Mouse (Mus musculus) spleen, postnatal 10 days (tissue): ENCODE measurements at regions not wholly inside any gene's neighbourhood (a gene's known extent, or its start where the extent isn't known, plus 50 kb on each side); places are given as distances from the start of the nearest gene placed in this dataset.

Source experiments
- DNase-seq, 2 experiments: peaks; one replicate each; pipeline ENCODE4 v3.0.0; 2021 to 2022; ENCODE audit warnings: low spot score in 2 of 2

DNA sequence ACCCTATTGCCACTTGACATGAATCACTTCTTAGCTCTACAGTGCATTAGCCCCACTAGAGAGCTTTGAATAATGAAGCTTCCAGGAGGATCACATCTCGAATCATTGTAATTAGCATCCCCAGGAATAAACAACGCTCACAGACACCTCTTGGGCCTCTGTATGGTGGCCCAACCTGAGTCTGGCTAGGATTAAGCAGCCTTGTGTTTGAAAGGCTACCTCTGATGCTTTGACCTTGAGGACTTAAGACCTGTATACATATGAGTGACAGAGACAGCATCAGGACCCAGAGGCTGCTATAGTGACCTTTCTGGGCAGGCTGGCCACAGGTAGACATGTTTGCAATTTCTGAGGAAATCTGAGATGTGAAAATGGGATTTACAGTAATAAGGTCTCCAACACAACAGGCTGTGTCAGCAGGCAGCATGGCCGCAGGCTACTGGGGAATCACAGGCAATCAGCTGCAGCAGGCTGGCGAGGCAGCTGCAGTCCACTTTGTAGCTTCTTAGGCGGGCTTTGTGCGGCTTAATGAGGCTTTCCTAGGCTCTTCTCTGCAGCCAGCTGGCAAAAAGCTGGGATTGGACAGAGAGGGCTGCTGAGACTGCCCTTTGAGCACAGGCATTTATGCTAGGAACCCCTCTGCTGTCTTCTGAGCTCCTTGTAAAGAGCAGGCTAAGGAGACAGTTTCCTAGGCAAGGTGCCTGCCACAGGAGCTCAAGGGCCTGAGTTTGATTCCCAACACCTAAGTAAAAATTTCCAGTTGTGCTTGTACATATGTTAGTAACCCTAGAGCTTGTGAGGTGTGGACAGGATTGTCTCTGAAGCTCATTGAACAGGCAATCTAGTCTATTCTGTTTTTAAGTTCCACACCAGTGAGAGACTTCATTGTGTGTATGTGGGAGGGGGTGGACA is 768.1 kb upstream of the Auts2 start:
- DNase-seq, result no peak

DNA sequence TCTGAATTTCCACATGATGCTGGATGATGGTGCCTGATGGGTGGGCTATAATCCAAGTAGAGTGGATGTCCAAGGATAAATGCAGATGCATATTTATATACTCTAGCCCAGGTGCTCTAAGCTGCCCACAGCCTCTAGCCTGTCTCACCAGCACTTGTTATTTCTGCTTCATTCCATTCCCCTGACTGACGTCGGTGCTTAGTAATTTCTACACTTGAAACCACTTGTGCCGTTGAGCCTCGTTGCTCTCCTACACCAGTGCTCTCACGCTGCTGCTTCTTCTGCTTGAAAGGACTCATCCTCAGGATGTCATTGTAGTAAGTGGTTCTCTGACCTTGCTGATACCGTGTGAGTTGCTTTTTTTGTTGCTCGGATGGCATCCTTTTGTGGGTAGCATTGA is 724.7 kb upstream of the Auts2 start:
- no peak for DNase-seq

DNA sequence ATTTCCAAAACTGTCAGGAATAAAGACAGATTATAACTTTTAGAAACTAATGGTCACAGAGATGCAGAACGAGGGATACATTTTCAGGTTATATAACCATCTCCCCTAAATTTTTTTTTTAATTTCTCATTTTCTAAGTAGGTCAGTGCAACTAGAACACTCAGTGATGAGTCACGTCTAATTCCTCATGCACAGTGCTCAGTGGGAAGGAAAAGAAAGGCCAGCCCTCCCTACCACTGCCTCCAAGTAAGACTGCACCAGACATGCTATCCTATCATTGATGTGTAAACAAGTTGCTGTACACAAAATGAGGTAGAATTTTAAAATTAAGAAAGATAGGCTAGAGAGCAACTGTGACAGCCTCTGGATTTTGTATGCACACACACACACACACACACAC is 724.2 kb upstream of the Auts2 start:
- DNase-seq, result no peak

DNA sequence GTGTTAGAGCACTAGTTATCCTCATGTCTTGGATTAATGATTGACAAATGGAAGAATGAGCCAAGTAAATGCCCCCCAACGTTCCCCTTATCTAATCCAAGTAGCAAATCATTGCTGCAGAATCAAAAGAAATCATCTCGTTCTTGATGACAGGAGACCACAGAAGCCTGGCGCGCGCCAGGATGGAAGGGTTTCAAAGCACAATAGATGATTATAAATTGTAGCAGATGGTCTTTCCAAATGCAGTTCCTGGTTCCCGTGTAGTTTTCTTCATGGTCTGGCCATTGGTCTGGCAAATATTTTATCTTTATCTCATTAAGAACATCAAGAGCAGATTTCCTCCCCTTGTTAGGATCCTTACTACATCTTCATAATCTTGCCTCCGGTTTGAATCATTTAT is 721.8 kb upstream of the Auts2 start:
- DNase-seq, result no peak

DNA sequence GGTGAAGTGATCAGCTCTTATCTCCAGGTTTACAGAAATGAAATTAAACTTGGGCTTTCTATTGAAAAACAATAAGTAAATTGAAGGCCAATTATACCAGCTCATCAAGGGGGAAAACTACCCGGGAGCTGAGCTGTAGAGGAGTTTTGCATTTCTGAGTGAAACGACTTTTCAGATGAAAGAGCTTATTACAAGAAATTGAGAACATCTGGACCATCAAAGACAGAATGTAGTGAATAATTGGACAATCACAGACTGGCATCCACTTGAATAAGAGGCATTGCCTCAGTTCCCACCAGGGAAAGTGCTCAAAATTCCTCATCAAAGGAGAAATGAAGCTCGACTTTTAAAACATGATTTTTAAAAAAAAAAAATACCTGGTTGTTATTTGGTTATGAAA is 675.7 kb upstream of the Auts2 start:
- DNase-seq, result no peak

DNA sequence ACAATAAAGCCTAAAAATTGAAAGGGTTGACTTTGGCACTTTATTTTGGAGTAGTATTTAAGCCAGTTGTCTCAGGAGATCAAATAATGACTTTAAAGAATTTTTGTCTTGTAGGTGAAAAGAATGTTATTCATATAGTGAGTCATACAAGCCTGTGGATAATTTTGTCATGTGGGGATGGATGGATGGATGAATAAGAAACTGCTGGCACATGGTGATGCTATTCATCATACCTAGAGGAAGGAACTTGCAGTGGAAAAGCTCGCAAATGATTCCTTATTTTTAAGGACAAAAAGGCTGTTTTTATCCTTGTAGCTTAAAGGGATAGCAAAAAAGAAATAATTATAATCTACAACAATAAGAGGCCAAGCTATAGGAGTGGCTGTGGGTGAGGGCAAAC is 655.4 kb upstream of the Auts2 start:
- DNase-seq, result no peak

DNA sequence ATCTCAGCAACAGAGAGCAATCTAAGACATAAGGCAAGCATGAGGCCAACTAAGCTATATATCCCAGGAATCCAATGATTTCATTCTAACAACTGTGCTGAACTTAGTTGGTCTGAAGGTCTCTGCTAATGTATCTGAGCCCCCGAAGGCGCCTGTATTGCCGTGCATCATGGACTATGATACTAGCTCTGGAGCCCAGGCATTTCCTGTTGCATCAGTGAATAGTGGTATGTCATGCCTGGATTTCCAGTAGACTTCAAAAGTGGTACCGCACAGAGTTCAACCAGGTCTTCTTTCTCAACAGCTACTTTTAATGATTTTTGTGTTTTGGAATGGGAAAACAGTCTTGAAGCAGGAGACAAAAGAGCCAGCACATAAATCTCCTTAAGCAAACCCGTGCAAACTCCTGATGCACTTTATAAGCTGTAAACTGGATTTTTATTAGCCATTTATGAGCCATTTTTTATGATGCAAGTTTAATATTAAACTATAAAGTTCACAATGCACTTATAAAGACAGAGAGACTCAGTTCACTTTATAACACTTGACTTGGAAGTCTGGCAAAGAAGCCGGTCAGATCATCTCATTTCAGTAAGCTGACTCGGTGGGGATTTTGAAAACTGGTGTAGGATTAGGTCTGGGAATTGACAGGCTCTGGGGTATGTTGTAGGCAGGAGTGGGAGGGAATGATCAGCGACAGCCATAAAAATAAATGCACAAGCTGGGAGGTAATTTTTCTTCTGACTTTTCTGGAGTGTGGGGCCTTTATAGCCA is 646.8 kb upstream of the Auts2 start:
- no peak for DNase-seq

DNA sequence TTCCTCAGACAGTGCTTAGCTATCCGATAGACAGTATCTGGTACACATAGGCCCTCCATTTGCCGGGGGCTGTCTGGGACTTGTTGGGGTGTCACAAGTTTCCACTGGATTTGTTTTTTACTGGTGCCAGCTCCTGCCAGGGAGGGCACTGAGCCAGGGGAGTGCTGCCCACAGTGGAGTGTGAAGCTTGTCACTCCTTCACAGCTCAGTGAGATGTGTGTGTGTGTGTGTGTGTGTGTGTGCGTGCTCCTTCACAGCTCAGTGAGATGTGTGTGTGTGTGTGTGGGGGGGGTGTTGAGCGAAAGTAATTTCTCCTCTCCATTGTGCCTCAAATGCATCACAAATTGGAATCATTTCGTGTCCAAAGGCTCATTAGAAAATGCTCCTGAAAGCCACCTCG is 632.5 kb upstream of the Auts2 start:
- no peak for DNase-seq

DNA sequence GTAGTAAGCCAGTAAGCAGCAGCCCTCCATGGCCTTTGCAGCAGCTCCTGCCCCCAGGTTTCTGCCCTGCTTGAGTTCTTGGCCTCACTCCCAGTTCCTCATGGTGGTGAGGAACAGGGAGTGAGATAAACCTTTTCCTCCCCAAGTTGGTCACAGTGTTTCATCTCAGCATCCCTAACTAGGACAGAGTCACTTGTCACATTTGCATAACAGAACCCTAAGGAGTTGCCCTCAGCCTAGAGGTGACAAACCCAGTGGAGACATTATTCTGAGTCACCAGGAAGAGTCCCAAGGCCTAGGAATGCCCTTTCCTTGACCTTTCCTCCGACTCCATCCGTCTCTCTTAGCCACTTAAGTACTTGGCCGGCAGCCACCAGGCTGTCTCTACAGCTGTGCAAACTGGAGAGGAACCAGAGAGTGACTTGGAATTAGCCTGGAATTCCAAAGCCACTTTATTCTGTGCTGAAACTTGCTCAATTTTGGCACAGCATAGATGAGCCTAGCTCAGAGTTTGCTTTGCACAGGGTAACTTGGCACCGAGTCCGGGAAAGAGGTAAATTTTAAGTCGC is 630.1 kb upstream of the Auts2 start:
- peak in 1 of 2 experiments; percentile 36 for DNase-seq

DNA sequence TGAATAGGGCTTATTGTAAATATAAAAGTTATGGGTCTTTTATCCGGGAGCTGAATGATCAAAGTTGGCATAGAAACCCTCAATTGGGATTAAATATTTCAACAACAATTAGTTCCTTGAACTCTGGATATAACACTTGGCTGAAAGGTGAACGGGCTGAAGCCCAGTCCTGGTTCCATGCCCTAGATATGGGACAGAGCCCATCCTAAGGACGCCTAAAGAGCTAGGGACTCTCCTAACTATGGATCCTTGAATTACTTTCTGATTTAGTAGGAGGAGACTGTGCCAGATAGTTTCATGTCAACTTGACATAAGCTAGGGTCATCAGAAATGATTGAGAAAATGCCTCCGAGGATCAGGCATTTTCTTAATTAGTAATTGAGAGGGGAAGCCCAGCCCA is 629.5 kb upstream of the Auts2 start:
- no peak for DNase-seq

DNA sequence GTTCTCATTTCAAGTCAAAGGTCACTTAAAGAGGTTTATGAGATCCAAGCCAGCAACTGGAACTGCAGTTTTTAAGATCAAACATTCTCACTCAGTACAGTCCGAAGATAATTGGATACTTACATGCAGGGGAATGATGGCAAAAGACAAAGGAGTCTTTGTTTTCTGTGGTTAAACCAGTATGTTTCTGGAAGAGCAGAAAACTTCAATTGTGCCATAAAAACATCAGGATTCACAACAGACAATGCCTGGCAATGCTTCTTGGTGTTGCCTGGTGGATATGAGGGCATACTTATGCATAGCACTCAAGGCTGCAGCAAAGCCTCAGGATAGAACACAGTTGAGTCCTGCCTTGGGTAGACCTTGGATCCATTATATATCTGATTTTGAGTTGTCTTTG is 628.1 kb upstream of the Auts2 start:
- no peak for DNase-seq

DNA sequence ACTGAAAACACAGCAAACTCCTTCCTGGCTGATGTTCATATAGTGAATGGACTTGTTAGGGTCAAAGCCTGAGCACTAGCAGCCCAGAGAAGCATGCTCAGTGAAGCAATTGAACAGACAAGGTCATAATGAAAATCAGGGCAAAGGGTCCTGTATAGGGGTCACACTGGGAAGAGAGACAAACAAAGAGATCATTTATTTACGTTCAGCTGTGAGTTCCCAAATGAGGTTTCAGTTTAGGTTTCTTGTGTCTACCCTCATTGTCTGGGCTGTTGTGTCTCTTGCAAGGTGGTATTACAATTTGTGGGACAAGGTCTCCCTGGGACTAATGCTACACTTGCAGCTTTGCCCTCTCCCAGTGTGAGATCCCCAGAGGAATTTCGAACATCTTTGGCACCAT is 624.4 kb upstream of the Auts2 start:
- DNase-seq, result no peak

DNA sequence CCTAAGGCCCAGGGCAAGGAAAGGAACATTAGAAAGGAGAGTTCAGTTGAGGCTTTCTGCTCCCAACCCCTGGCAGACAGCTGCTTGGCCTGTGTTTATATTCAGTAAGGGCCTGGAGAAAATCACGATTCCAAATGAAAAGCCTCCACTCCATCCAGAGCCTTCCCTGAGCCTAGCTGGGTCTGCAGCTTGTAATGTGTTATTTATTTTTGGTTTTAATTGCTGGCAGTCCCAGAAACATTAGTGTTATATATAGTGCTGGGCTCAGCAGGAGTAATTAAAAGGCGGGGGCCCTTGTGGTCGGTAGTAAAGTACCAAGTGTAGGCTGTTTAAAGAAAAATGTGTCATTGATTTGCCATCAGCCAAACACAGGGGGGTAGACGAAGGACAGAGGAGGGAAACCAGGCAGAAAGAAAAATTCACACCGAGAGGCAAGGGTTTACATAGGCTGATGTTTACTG is 623.9 kb upstream of the Auts2 start:
- no peak for DNase-seq

DNA sequence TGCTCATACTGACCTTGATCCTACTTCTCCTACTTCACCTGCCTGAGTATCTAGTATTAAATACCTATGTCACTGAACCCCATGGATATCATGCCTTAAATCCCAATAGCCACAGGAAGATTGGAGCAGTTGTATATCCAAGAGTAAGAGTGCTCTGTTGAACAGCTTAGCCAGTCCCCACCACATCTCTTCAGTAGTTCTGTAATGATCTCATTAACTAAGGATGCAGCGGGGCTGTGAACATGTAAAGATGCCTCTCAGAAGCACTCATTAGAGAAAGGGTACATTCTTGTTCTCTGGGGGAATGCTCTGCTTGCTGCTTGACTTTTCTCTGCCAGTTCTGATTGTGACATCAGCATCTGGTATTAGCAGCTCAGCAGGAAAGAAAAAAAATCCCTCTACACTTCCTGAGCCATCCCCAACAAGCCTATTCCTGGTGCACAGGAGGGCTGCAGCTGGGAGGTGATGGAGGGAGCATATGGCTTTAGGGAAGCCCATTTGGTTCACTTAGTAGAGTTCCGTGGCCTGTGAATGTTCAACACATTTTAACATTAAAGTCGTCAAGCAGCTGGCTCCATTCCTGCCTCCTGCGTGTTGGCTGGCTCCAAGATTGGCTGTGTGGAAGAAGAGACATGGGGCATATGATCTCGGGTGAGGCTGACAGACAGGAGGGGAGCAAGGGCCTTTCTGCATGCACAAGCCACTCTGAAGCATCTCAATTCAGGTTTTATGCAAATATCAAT is 613.1 kb upstream of the Auts2 start:
- no peak for DNase-seq

DNA sequence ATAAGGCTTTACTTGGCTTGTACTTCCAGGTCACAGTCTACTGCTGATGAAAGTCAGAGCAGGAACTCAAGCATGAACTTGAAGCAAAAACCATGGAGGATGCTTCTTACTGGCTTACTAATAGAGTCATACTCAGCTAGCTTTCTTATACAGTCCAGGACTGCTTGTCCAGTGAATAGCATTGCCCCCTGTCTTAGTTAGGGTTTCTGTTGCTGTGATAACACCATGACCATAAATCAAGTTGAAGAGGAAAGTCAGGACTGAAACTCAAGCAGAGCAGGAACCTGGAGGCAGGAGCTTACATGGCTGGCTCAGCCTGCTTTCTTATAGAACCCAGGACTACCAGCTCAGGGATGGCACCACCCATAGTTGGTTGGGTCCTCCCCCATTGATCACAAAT is 602.9 kb upstream of the Auts2 start:
- no peak for DNase-seq

DNA sequence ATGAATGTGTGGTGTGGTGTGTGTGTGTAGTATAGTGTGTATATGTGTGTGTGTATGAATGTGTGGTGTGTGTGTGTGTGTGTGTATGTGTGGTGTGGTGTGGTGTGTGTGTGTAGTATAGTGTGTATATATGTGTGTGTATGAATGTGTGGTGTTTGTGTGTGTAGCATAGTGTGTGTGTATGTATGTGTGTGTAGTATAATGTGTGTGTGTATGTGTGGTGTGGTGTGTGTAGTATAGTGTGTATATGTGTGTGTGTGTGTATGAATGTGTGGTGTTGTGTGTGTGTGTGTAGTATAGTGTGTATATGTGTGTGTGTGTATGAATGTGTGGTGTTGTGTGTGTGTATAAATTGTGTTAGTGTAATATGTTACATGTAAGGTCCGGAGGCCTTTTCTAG is 600.5 kb upstream of the Auts2 start:
- DNase-seq, result no peak

DNA sequence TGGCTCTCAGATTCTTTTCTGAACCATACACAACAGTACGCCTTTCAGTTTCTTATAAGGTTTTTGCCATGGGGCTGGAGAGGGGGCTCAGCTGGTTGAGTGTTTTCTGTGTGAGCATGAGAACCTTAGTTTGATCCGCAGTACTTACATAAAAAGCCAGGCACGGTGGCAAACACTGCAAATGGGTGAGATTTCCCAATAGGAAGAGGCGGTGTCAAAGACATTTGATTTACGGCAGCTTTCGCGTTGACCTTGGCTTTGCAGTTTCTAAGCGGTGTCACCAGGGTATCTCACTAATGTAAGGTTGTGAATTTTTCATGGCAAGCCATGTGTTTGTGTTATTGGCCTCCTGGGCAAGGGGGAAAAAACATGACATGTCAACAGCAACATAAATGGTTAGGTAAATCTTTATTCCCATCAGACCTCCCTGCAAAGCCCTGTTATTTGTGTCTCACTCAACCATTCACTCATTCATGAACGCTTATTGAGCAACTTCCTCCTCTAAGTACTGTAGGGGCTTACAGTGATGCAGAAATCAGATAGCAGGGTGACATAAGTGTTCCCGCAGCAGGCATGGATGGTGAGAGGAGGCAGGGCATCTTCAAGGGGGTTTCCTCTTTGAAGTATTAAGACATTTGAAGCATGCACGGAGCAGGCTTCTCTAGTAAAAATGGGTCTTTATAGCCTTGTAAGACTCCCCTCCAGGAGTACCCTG is 599.4 kb upstream of the Auts2 start:
- DNase-seq, result no peak

DNA sequence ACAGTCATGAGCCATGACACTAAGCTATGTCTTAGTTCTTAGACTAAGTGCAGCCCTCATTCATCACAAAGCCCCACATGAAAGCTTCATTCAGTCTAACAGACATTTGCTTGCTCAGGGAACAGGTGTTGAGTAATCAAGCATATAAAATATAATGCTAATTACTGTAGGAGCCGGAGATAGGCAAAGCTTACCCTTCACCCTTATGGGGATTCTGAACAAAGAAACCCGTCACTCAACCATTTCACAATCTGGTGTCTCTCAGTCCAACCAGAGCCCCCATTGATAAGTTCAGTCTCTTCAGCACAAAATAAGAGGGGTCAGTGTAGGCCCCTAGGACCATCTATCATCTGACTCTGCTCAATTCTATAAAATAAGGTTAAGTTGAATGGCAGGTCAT is 587.9 kb upstream of the Auts2 start:
- DNase-seq, result no peak

DNA sequence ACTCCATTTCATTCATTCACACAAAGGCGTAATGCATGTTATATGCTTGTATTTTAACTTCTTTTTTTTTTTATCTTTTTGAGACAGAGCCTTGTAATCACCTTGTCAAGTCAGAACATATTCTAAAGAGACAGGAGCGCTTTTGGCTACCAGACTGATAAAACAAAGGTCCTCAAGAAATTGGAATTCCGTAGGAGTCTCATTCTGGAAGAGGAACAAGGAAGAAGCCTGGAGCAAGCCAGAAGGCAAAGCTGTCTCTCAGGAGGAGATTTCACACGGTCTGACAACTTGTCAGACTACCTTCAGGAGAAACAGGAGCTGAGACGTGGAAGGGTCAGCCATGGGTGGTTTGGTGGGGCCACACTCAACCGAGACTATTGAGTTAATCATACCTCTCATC is 587.2 kb upstream of the Auts2 start:
- DNase-seq, result no peak

DNA sequence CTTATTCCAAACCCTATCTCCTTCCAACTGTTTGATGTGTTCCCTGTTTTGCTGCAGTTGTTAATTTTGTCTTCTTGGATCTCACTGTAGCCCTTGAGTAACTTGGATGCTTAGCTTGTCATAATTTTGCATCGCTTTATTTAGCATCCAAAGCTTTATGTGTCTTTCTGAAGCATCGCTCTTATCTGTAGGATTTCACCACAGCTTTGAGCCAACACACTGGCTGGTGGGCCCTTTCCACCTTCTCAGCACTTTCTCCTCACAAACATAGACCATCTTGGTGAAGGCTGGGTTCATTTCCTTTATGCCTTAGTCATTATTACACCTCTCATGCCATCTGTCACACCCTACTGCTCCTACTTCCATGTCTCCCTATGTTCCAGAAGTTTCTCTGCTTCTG is 581.1 kb upstream of the Auts2 start:
- no peak for DNase-seq

DNA sequence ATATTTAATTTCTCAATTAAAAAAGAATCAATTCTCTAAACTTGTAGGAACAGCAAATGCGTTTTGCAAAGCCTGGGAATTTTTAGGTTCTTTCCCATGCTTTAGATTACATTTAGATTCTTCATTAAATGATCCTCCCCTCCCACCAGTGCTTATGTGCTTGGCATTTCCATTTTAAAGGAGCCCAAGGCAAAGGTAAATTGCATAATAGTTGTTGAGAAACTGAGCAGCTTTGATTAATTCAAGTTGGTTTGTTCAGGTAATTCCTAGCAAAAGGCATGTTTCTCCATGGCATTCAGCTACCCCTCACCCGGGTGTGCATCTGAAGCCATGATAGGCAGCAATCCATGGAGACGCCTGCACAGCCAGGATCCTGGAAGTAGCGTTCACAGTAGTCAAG is 570.8 kb upstream of the Auts2 start:
- no peak for DNase-seq
